Mouse (Mus musculus) heart, adult 11 months (tissue): ENCODE results near the gene Actr1a.

Experiments used
- DNase-seq: peaks from one replicate; pipeline ENCODE4 v3.0.0; 2022

Actr1a gene

DNA sequence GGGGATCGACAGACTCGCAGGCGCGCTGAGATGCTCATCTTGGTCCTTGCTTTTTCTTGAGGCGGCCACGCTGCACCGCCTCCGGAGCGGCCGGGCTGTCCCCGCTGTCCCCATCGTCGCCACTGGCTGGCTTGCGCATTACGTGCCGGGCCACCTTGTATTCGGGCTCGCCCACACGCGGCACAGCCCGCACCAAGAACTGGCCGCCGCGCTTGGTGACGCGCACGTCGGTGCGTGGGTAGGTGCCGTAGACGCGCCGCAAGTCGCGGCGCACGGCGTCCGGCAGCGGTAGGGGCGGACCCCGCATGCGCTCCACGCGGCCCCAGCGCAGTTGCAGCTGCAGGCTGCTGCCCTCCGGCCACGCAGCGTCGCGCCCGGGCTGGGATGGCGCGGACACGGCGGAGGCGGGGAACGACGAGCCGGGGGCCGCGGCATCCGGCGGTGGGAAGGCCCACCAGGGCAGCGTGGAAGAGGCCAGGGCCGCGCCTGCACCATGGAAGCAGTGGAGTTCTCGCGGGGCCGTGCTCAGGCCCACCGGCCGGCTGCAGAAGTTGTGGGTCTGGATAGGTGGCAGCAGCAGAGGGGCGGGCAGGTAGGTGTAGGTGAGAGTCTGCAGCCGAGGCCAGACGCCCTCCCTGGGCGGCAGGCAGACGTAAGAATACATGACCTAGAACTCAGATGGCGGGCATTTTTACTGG, 46.6 kb downstream of the Actr1a start:
- DNase-seq = peak; percentile 98

GRCm38 (mm10) chr19:46347936-46348668, 47.4 kb downstream of the Actr1a start:
- no peak for DNase-seq

DNA sequence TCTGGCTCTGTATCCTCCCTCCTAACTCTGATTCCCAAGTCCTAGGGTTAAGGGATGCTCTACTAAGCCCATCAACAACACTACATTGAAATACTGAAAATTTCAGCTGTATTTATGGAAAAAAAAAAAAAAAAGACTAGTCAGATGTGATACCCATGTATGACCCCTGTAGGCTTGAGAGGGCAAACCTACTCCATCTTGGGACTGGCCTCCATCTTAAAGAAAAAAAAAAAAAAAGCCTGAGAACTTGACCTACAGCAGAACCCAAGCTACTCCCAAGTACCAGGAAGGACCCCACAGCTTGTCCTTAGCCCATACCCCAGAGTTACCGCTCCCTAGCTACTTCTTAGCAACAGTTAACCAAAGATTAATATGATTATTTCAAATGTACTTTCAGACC, 48.4 kb downstream of the Actr1a start:
- DNase-seq = no peak

DNA sequence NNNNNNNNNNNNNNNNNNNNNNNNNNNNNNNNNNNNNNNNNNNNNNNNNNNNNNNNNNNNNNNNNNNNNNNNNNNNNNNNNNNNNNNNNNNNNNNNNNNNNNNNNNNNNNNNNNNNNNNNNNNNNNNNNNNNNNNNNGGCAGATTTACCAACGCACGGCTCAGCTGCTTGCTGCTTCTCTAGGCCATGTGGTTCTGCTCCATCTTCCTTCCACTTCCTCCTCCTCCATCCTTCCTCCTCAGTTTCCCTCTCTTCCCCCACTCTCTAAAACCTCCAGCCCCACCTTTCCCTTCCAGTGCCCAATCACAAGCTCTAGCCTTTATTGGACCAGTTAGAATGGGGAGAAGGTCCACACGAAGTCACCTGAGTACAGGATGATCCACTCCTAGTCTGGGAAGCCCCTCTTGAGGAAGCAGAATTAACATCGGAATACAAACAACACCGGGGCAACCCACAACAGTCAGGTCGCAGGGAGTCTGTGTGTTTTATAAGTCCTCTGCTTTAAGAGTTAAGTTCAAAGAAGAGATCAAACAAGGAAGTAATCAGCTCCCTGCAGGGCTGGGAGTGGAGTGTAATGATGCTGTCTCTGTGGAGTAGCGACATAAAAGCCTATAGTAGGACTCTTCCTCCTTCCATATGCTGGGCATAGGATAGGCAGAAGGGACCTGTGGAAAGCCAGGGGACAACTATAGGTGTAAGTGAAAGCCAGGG, 50.7 kb downstream of the Actr1a start:
- no peak for DNase-seq

- DNase-seq = peak; percentile 97
Observed at GRCm38 (mm10) chr19:46339287-46339971, 56.1 kb downstream of the Actr1a start.

DNA sequence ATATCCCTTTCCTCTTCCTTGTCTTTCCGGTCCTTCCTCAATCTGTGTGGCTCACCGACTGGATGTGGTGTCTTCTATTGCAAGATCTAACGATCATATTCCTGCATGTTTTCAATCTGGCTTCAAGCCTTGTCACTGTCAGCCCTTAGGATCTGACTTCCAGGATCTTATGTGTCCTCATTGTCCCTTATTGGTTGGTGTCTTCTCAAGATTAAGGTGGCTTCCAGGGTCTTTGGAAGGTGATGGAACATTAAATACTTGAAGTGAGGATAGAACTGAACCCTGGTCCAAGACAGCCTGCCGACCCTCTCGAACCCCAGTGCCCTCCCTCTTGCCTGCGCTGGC, 56.6 kb downstream of the Actr1a start:
- DNase-seq = no peak

- peak; percentile 99 for DNase-seq
Observed at GRCm38 (mm10) chr19:46338331-46338936, 57.1 kb downstream of the Actr1a start, which contains the start of gene Cuedc2. Cuedc2 (minus strand) TSS chr19:46338702.

- DNase-seq = no peak
Observed at GRCm38 (mm10) chr19:46337719-46338330, 57.7 kb downstream of the Actr1a start.

DNA sequence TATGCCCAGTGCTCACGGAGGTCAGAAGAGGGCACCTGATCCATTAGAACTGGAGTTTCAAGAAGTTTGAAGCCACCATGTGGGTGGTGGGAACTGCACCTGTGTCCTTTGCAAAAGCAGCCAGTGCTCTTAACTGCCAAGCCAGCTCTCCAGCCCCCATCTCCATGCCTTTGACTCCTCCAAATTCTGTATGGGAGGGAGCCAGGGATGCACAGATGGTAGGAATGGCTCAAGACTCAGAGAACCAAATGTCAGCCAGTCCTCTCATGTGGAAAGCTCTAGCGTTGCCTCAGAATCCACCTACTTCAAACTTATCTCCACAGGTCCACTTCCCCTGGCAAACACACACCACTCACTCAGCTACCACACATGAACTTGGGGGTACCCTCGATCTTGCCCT, 61.6 kb downstream of the Actr1a start:
- DNase-seq = peak; percentile 85

- DNase-seq = peak; percentile 86
Observed at GRCm38 (mm10) chr19:46332721-46333339, 62.7 kb downstream of the Actr1a start.

GRCm38 (mm10) chr19:46331936-46332335, 63.6 kb downstream of the Actr1a start:
- DNase-seq = no peak

GRCm38 (mm10) chr19:46331326-46331725, 64.2 kb downstream of the Actr1a start:
- DNase-seq = peak; percentile 92

DNA sequence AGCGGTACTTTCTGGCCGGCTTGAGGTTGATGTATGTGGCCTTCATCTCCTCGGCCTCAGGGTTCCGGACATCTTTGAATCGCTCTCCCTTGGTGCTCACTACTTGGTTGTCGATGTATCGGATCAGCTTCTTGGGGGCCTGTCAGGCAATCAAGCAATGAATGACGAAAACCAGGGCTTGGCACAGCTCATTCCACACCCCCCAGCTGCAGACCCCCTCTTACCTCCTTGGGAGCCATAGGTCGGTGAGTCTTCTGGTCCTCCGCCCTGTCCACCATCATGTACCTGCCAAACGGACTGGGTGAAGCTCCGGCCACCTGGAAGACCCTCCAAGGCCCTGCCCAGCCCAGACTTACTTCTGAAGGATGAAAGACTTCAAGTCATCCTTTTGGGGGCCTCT, 64.9 kb downstream of the Actr1a start:
- peak; percentile 91 for DNase-seq

- peak; percentile 98 for DNase-seq
Observed at GRCm38 (mm10) chr19:46329951-46330350, 65.6 kb downstream of the Actr1a start.

DNA sequence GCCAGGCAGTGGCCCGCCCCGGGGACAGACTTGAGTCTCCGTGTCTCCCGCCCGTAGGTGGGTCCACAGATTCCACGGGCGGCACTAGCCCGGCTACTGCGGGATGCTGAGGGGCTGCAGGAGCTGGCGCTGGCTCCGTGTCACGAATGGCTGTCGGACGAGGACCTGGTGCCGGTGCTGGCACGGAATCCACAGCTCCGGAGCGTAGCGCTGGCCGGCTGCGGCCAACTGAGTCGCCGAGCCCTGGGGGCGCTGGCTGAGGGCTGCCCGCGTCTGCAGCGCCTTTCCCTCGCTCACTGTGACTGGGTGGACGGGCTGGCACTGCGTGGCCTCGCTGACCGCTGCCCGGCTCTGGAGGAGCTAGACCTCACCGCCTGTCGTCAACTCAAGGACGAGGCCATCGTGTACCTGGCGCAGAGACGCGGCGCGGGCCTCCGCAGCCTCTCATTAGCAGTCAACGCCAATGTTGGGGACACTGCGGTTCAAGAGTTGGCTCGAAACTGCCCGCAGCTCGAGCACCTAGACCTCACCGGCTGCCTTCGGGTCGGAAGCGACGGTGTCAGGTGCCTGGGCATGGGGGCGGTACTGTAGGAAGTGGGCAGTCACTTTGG, 66.4 kb downstream of the Actr1a start:
- DNase-seq = peak; percentile 93

- peak; percentile 99 for DNase-seq
Observed at GRCm38 (mm10) chr19:46328081-46329030, 67.2 kb downstream of the Actr1a start, which contains the start of gene Fbxl15. Fbxl15 (plus strand) TSS chr19:46328184.

GRCm38 (mm10) chr19:46327531-46328064, 68.0 kb downstream of the Actr1a start:
- DNase-seq = peak; percentile 91
